Mouse (Mus musculus) hindbrain, postnatal 0 days (tissue): ENCODE data around the gene Ppp1r13l. TPM values are rescaled to one million over a fixed set of nuclear protein-coding genes. Genes with fewer than 3 reads are reported as not detected.
A peak's percentile ranks its signal among the peaks of the same experiment; 100 is the strongest.

Experiments
- ATAC-seq: fragments of 200-750 bp; cut with Nextera tagmentation; 2 replicates; pipeline ENCODE4 v1.8.0; 2017; ENCODE audit warnings: mild to moderate bottlenecking, moderate TSS enrichment, moderate library complexity
- DNase-seq: peaks from one replicate; pipeline ENCODE4 v3.0.0-alpha.2; 2015; ENCODE audit warnings: low spot score
- H3K27ac ChIP-seq: fragments of 300-500 bp; sonication (generic); 2 replicates; pipeline ENCODE4 v1.5.1; 2014; ENCODE audit warnings: mild to moderate bottlenecking
- H3K27me3 ChIP-seq: fragments of 300-500 bp; sonication (generic); 2 replicates; pipeline ENCODE4 v1.6.1; 2014; ENCODE audit warnings: low read length, mixed read lengths; ENCODE audit not compliant: insufficient read depth
- H3K36me3 ChIP-seq: fragments of 300-500 bp; sonication (generic); 2 replicates; pipeline ENCODE4 v1.6.1; 2014; ENCODE audit warnings: low read length, mixed read lengths; ENCODE audit not compliant: insufficient read depth
- H3K4me1 ChIP-seq: fragments of 300-500 bp; sonication (generic); 2 replicates; pipeline ENCODE4 v1.6.1; 2014; ENCODE audit warnings: antibody characterized with exemption, low read length, mixed read lengths; ENCODE audit not compliant: insufficient read depth
- H3K4me2 ChIP-seq: fragments of 300-500 bp; sonication (generic); 2 replicates; pipeline ENCODE4 v1.6.1; 2014; ENCODE audit warnings: low read depth, mild to moderate bottlenecking, low read length, moderate library complexity, mixed read lengths
- H3K4me3 ChIP-seq: fragments of 300-500 bp; sonication (generic); 2 replicates; pipeline ENCODE4 v1.5.1; 2014; ENCODE audit warnings: low read length
- H3K9ac ChIP-seq: fragments of 300-500 bp; sonication (generic); replicated peaks from 2 replicates; pipeline ENCODE4 v1.6.1; 2014; ENCODE audit warnings: mild to moderate bottlenecking, low read length, moderate library complexity, mixed read lengths
- H3K9me3 ChIP-seq: fragments of 300-500 bp; sonication (generic); 2 replicates; pipeline ENCODE4 v1.6.1; 2016; ENCODE audit warnings: low read length, mixed read lengths
- CTCF ChIP-seq: IDR thresholded peaks from 2 replicates; pipeline ENCODE4 v1.5.1; 2016; ENCODE audit warnings: antibody characterized with exemption, control low read depth, low read depth
- WGBS: fragments of 180-500 bp; shearing (Covaris S2); extraction: QIAGEN DNeasy Blood & Tissue Kit; methylation state at CpG from one replicate; pipeline ENCODE4 v1.1.7; 2014; 5-methylcytosine and 5-hydroxymethylcytosine counted together
- polyA plus RNA-seq: library from polyadenylated mRNA; unstranded; fragments of >200 nt; fragmentation: Nextera tagmentation; extraction: Ambion mirVana; gene quantifications from 2 replicates; pipeline ENCODE4 v1.2.1, GENCODE M21; 2015
- total RNA-seq: library from RNA; depleted of rRNA; stranded (reverse); fragments of >200 nt; gene quantifications from 2 replicates; pipeline ENCODE4 v1.2.3, GENCODE M21; 2014

Gene Ppp1r13l
- total and polyA plus RNA-seq, 2 experiments from 2014 or later = 0.68 to 1.2 TPM

- ATAC-seq (no peak), DNase-seq (no peak)
- no peak for TF ChIP-seq CTCF
- Histone ChIP-seq H3K4me3 (no peak overlapping the region), H3K36me3 (no peaks in the 10 kb centered on the region), H3K4me2 (no peak overlapping the region), H3K9me3 (no peaks in the 10 kb centered on the region), H3K9ac (no peak overlapping the region), H3K27me3 (no peaks in the 10 kb centered on the region), H3K27ac (0 out of 2 replicates have a peak overlapping the region, but pooled peaks have one; percentile 75), H3K4me1 (peaks cover 13% of the 10 kb centered on the region; the same call in 1 of the 2 replicates)
- 74% methylated on average over 21 of the region's 21 CpGs for WGBS
Observed at GRCm38 (mm10) chr7:19325262-19326199, 34.0 kb upstream of the Ppp1r13l start.

- Histone ChIP-seq H3K4me1 (peaks cover 13% of the 10 kb centered on the region; the same call in 1 of the 2 replicates), H3K9ac (peak overlapping the region; percentile 31), H3K27ac (peak overlapping the region; percentile 75), H3K36me3 (no peaks in the 10 kb centered on the region), H3K27me3 (no peaks in the 10 kb centered on the region), H3K9me3 (no peaks in the 10 kb centered on the region), H3K4me3 (peak overlapping the region; percentile 38), H3K4me2 (peak overlapping the region; percentile 70)
- peak; percentile 44 for ATAC-seq
- DNase-seq = peak; percentile 80
- WGBS = under 1% methylated on average over 20 of the region's 20 CpGs
- TF ChIP-seq CTCF = no peak
Observed at GRCm38 (mm10) chr7:19326359-19326758, 33.2 kb upstream of the Ppp1r13l start.

- H3K4me2 ChIP-seq = peak overlapping the region; percentile 70
- H3K27me3 ChIP-seq = no peaks in the 10 kb centered on the region
- H3K27ac ChIP-seq = peak overlapping the region; percentile 75; the same call in 1 of the 2 replicates
- H3K36me3 ChIP-seq = no peaks in the 10 kb centered on the region
- peak overlapping the region; percentile 31 for H3K9ac ChIP-seq
- under 1% methylated on average over 22 of the region's 22 CpGs for WGBS
- peak; percentile 52; the same call in 1 of the 2 replicates for ATAC-seq
- no peak for TF ChIP-seq CTCF
- no peaks in the 10 kb centered on the region for H3K9me3 ChIP-seq
- peak overlapping the region; percentile 38 for H3K4me3 ChIP-seq
- H3K4me1 ChIP-seq = peaks cover 13% of the 10 kb centered on the region; the same call in 1 of the 2 replicates
- DNase-seq = peak; percentile 84
Observed at GRCm38 (mm10) chr7:19327128-19327527, 32.4 kb upstream of the Ppp1r13l start.

GRCm38 (mm10) chr7:19327782-19328181 lies 31.8 kb upstream of the Ppp1r13l start:
- H3K9ac ChIP-seq = no peak overlapping the region
- peak overlapping the region; percentile 70; the same call in 1 of the 2 replicates for H3K4me2 ChIP-seq
- H3K4me3 ChIP-seq = no peak overlapping the region

GRCm38 (mm10) chr7:19328425-19328824 lies 31.1 kb upstream of the Ppp1r13l start:
- Histone ChIP-seq H3K4me2 (no peak overlapping the region), H3K9me3 (no peaks in the 10 kb centered on the region), H3K4me3 (no peak overlapping the region), H3K27ac (no peak overlapping the region), H3K36me3 (no peaks in the 10 kb centered on the region), H3K4me1 (peaks cover 13% of the 10 kb centered on the region; the same call in 1 of the 2 replicates), H3K9ac (no peak overlapping the region), H3K27me3 (no peaks in the 10 kb centered on the region)
- DNase-seq (no peak), ATAC-seq (no peak)
- peak; percentile 35; the same call in 1 of the 2 replicates for TF ChIP-seq CTCF

More at GRCm38 (mm10) chr7:19327782-19328181, 31.8 kb upstream of the Ppp1r13l start:
- TF ChIP-seq CTCF = no peak
- Histone ChIP-seq H3K27ac (no peak overlapping the region), H3K4me1 (peaks cover 13% of the 10 kb centered on the region; the same call in 1 of the 2 replicates), H3K9me3 (no peaks in the 10 kb centered on the region), H3K27me3 (no peaks in the 10 kb centered on the region), H3K36me3 (no peaks in the 10 kb centered on the region)
- no peak for ATAC-seq
- 78% methylated on average over 5 of the region's 5 CpGs for WGBS
- DNase-seq = no peak

- no peak for ATAC-seq
- Histone ChIP-seq H3K4me1 (0 out of 2 replicates have a peak, but pooled peaks cover 7% of the 10 kb centered on the region), H3K9ac (no peak overlapping the region), H3K9me3 (no peaks in the 10 kb centered on the region), H3K4me2 (no peak overlapping the region), H3K36me3 (no peaks in the 10 kb centered on the region), H3K4me3 (peak overlapping the region; percentile 60; the same call in 1 of the 2 replicates), H3K27ac (no peak overlapping the region), H3K27me3 (no peaks in the 10 kb centered on the region)
- 68% methylated on average over 2 of the region's 2 CpGs for WGBS
- DNase-seq = no peak
- no peak for TF ChIP-seq CTCF
Observed at GRCm38 (mm10) chr7:19331910-19332309, 27.6 kb upstream of the Ppp1r13l start.
